Mouse (Mus musculus): ENCODE results near the gene Il20. TPM values are rescaled to one million over a fixed set of nuclear protein-coding genes. Genes with fewer than 3 reads are reported as not detected.

Il20 gene
- not detected in 2 replicates for polyA plus RNA-seq (2015; fragmentation: Nextera tagmentation; extraction: Ambion mirVana)

DNA sequence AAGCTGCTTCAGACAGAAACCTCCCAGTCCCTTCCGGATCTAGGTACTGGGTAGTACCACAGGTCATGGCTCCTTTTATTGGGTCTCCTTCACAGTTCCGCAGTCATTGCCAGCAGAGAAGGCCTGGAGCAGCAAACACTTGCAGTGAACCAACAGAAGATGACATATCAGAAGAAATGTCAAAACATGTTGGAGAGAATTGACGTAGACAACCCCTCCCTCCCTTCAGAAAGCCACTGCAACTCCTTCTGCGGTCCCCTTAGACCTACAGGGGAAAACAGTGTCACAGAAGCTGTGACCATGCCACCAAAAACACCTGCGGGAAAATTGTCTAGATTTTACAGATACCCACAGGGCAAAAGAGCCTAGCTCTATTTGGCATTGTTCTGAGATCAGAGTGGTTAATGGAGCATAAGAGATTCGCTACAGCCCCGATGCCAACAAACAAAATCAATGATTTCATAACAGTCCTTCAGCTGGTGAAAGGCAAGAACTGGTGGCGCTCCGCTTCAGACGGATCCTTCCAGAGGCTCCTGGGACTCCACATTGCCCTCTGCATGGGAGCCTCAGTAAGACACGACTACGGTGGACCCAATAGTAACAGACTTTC lies at the start of gene Il20:
Gene Il20, minus strand, starts transcription at position 51 of the 610 bp plus-strand sequence.
- H3K4me1 ChIP-seq: no peaks in the 10 kb centered on the region
- H3K27ac ChIP-seq (replicated peaks): no peak within 1 kb of the TSS
- H3K4me3 ChIP-seq: no peak within 1 kb of the TSS
- no peak within 1 kb of the TSS for H3K9ac ChIP-seq
- no peak within 1 kb of the TSS for H3K4me2 ChIP-seq
- no peak for ATAC-seq (ENCODE audit: extremely low read depth, insufficient number of reproducible peaks, low FRiP score, low TSS enrichment)
- no peaks in the 10 kb centered on the region for H3K9me3 ChIP-seq
- H3K36me3 ChIP-seq: no peaks in the 10 kb centered on the region
- WGBS: 84% methylated on average over 12 of the region's 12 CpGs
- no peaks in the 10 kb centered on the region for H3K27me3 ChIP-seq (replicated peaks)

- Histone ChIP-seq H3K36me3 (no peaks in the 10 kb centered on the region), H3K9ac (no peak overlapping the region), H3K4me2 (no peak overlapping the region), H3K27ac (replicated peaks) (no peak overlapping the region), H3K4me1 (no peaks in the 10 kb centered on the region; the same call in 1 of the 2 replicates), H3K27me3 (replicated peaks) (0 out of 2 replicates have a peak, but pooled peaks cover 7% of the 10 kb centered on the region), H3K9me3 (no peaks in the 10 kb centered on the region), H3K4me3 (no peak overlapping the region)
- no peak for ATAC-seq (ENCODE audit: extremely low read depth, insufficient number of reproducible peaks, low FRiP score, low TSS enrichment)
- 22% methylated on average over 6 of the region's 6 CpGs for WGBS
Measured at GRCm38 (mm10) chr1:130946920-130947319, 35.7 kb upstream of the Il20 start.

GRCm38 (mm10) chr1:130941801-130942200 lies 30.6 kb upstream of the Il20 start:
- WGBS: 25% methylated on average over 3 of the region's 3 CpGs
- H3K27ac ChIP-seq (replicated peaks): no peak overlapping the region
- H3K4me2 ChIP-seq: no peak overlapping the region
- ATAC-seq (ENCODE audit: extremely low read depth, insufficient number of reproducible peaks, low FRiP score, low TSS enrichment): no peak
- peaks cover 9% of the 10 kb centered on the region; the same call in 1 of the 2 replicates for H3K27me3 ChIP-seq (replicated peaks)
- no peak overlapping the region for H3K9ac ChIP-seq
- no peaks in the 10 kb centered on the region for H3K36me3 ChIP-seq
- H3K4me3 ChIP-seq: no peak overlapping the region
- H3K9me3 ChIP-seq: no peaks in the 10 kb centered on the region
- H3K4me1 ChIP-seq: no peaks in the 10 kb centered on the region

DNA sequence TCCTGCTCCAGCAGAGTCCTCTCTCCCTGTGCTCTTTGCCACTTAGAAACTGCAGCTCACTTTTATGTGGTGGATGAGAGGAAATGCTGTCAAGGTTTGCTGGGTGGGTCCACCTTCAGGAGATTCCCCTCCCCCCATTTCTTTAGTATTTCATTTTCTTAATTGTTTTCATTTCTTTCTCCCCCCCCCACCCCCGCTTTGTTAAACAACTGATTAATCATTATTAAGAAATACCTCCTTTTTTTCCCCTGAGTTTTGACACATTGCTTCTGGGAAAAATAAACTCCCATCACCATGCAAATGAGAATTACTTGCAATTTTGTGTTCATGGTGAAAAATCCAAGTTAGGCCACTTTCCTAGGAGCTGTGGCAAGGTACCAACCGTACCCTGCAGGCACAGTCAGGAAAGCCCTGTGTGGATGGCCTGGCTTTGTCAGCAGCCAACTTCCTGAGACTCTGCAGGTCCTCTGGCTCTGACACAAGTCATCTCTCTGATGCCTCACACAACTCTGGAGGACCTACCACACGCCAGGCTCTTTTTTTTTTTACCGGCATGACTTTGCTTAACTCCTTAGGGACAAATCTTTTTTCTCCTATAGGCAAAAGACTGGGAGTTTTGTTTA lies 28.9 kb upstream of the Il20 start, which contains the start of gene Il19:
Gene Il19, minus strand, starts transcription at position 51 of the 623 bp plus-strand sequence.
- Histone ChIP-seq H3K4me2 (no peak within 1 kb of the TSS), H3K27ac (replicated peaks) (no peak within 1 kb of the TSS), H3K4me3 (no peak within 1 kb of the TSS), H3K4me1 (no peaks in the 10 kb centered on the region), H3K9ac (no peak within 1 kb of the TSS), H3K27me3 (replicated peaks) (peaks cover 9% of the 10 kb centered on the region; the same call in 1 of the 2 replicates), H3K36me3 (no peaks in the 10 kb centered on the region), H3K9me3 (no peaks in the 10 kb centered on the region)
- no peak for ATAC-seq (ENCODE audit: extremely low read depth, insufficient number of reproducible peaks, low FRiP score, low TSS enrichment)
- WGBS: 38% methylated on average over 4 of the region's 4 CpGs

- H3K36me3 ChIP-seq: no peaks in the 10 kb centered on the region
- no peaks in the 10 kb centered on the region for H3K9me3 ChIP-seq
- H3K4me2 ChIP-seq: no peak overlapping the region
- ATAC-seq (ENCODE audit: extremely low read depth, insufficient number of reproducible peaks, low FRiP score, low TSS enrichment): no peak
- H3K4me1 ChIP-seq: no peaks in the 10 kb centered on the region
- 85% methylated on average over 7 of the region's 7 CpGs for WGBS
- no peak overlapping the region for H3K27ac ChIP-seq (replicated peaks)
- peaks cover 3% of the 10 kb centered on the region; the same call in 1 of the 2 replicates for H3K27me3 ChIP-seq (replicated peaks)
- no peak overlapping the region for H3K4me3 ChIP-seq
- H3K9ac ChIP-seq: no peak overlapping the region
Measured at GRCm38 (mm10) chr1:130938192-130938591, 26.9 kb upstream of the Il20 start.

GRCm38 (mm10) chr1:130937170-130937569 lies 25.9 kb upstream of the Il20 start:
- H3K4me1 ChIP-seq: no peaks in the 10 kb centered on the region
- H3K27me3 ChIP-seq (replicated peaks): peaks cover 3% of the 10 kb centered on the region; the same call in 1 of the 2 replicates
- H3K9ac ChIP-seq: no peak overlapping the region
- H3K27ac ChIP-seq (replicated peaks): no peak overlapping the region
- H3K4me2 ChIP-seq: no peak overlapping the region
- no peaks in the 10 kb centered on the region for H3K36me3 ChIP-seq
- ATAC-seq (ENCODE audit: extremely low read depth, insufficient number of reproducible peaks, low FRiP score, low TSS enrichment): no peak
- WGBS: 85% methylated on average over 4 of the region's 4 CpGs
- H3K4me3 ChIP-seq: no peak overlapping the region
- H3K9me3 ChIP-seq: no peaks in the 10 kb centered on the region

GRCm38 (mm10) chr1:130936351-130936750 lies 25.1 kb upstream of the Il20 start:
- no peak overlapping the region for H3K27ac ChIP-seq (replicated peaks)
- H3K9me3 ChIP-seq: no peaks in the 10 kb centered on the region
- WGBS: 57% methylated on average over 6 of the region's 6 CpGs
- peaks cover 3% of the 10 kb centered on the region; the same call in 1 of the 2 replicates for H3K27me3 ChIP-seq (replicated peaks)
- no peak overlapping the region for H3K4me3 ChIP-seq
- no peak overlapping the region for H3K4me2 ChIP-seq
- H3K9ac ChIP-seq: no peak overlapping the region
- no peaks in the 10 kb centered on the region for H3K36me3 ChIP-seq
- ATAC-seq (ENCODE audit: extremely low read depth, insufficient number of reproducible peaks, low FRiP score, low TSS enrichment): no peak
- H3K4me1 ChIP-seq: no peaks in the 10 kb centered on the region

GRCm38 (mm10) chr1:130926484-130926883 lies 15.2 kb upstream of the Il20 start:
- H3K4me2 ChIP-seq: no peak overlapping the region
- no peak overlapping the region for H3K9ac ChIP-seq
- H3K4me1 ChIP-seq: no peaks in the 10 kb centered on the region
- H3K9me3 ChIP-seq: no peaks in the 10 kb centered on the region
- ATAC-seq (ENCODE audit: extremely low read depth, insufficient number of reproducible peaks, low FRiP score, low TSS enrichment): no peak
- no peak overlapping the region for H3K4me3 ChIP-seq
- H3K27me3 ChIP-seq (replicated peaks): no peaks in the 10 kb centered on the region
- H3K36me3 ChIP-seq: no peaks in the 10 kb centered on the region
- no peak overlapping the region for H3K27ac ChIP-seq (replicated peaks)

- 36% methylated on average over 1 of the region's 1 CpGs for WGBS
- H3K9me3 ChIP-seq: no peaks in the 10 kb centered on the region
- H3K4me2 ChIP-seq: no peak overlapping the region
- H3K4me1 ChIP-seq: no peaks in the 10 kb centered on the region
- no peak overlapping the region for H3K4me3 ChIP-seq
- no peaks in the 10 kb centered on the region for H3K27me3 ChIP-seq (replicated peaks)
- no peak overlapping the region for H3K27ac ChIP-seq (replicated peaks)
- no peaks in the 10 kb centered on the region for H3K36me3 ChIP-seq
- H3K9ac ChIP-seq: no peak overlapping the region
- ATAC-seq (ENCODE audit: extremely low read depth, insufficient number of reproducible peaks, low FRiP score, low TSS enrichment): no peak
Measured at GRCm38 (mm10) chr1:130918323-130918980, 7.2 kb upstream of the Il20 start.

GRCm38 (mm10) chr1:130902505-130902904 lies 8.7 kb downstream of the Il20 start:
- no peak overlapping the region for H3K27ac ChIP-seq (replicated peaks)
- no peak overlapping the region for H3K4me3 ChIP-seq
- H3K9ac ChIP-seq: no peak overlapping the region
- ATAC-seq (ENCODE audit: extremely low read depth, insufficient number of reproducible peaks, low FRiP score, low TSS enrichment): no peak
- no peaks in the 10 kb centered on the region for H3K27me3 ChIP-seq (replicated peaks)
- 55% methylated on average over 7 of the region's 7 CpGs for WGBS
- no peaks in the 10 kb centered on the region for H3K4me1 ChIP-seq
- no peak overlapping the region for H3K4me2 ChIP-seq
- H3K36me3 ChIP-seq: no peaks in the 10 kb centered on the region
- no peaks in the 10 kb centered on the region for H3K9me3 ChIP-seq

DNA sequence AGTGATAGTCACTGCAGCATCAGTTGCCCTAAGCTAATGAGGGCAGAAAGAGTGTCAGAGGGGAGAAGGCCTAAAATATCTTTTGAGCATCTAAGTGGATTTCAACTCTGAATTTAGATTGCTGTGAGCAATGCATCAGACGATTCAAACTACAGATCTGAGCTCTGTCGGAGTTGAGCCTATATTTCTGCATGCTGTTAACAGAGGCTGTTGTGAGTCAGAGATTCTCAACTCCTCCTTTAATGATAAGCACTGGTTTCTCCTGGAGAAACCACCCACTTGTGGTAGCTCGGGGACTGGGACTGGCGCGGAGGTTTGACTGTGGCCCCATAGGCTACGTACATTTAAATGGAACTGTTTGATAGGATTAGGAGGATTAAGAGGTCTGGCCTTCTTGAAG lies 16.8 kb downstream of the Il20 start:
- Histone ChIP-seq H3K27ac (replicated peaks) (no peak overlapping the region), H3K9me3 (no peaks in the 10 kb centered on the region)
- WGBS: 35% methylated on average over 6 of the region's 6 CpGs

More for the DNA sequence above, 16.8 kb downstream of the Il20 start:
- Histone ChIP-seq H3K4me3 (no peak overlapping the region), H3K4me1 (no peaks in the 10 kb centered on the region), H3K27me3 (replicated peaks) (no peaks in the 10 kb centered on the region), H3K9ac (no peak overlapping the region), H3K36me3 (no peaks in the 10 kb centered on the region), H3K4me2 (no peak overlapping the region)
- ATAC-seq (ENCODE audit: extremely low read depth, insufficient number of reproducible peaks, low FRiP score, low TSS enrichment): no peak
